Mouse (Mus musculus) ES-E14 (cell line): ENCODE results near the gene Gm13057. TPM values are rescaled to one million over a fixed set of nuclear protein-coding genes. Genes with fewer than 3 reads are reported as not detected.
"Not testable (repeated sequence)": the region's sequence is repeated elsewhere in the genome, so short reads cannot be mapped to it uniquely, and the experiment has no call there.

Experiments
- DNase-seq: peaks from one replicate; pipeline ENCODE4 v3.0.0-alpha.2; 2013; ENCODE audit warnings: low read depth, low spot score
- H3K27ac ChIP-seq: 2 replicates; pipeline ENCODE4 v1.5.1; 2012; ENCODE audit warnings: low read depth, mild to moderate bottlenecking, low read length, moderate library complexity, mixed read lengths; ENCODE audit not compliant: poor library complexity, insufficient read depth, severe bottlenecking
- H3K36me3 ChIP-seq: 2 replicates; pipeline ENCODE4 v1.6.1; 2012; ENCODE audit warnings: mild to moderate bottlenecking, low read length, moderate library complexity, mixed read lengths; ENCODE audit not compliant: control insufficient read depth, poor library complexity, insufficient read depth, severe bottlenecking
- H3K4me1 ChIP-seq, 2 experiments: fragments of 150-350 bp in 1 of 2; sonication (generic) in 1 of 2; 2 replicates each; pipeline ENCODE4 v1.6.1; 2012; ENCODE audit warnings: low read length in 2 of 2, mild to moderate bottlenecking in 1 of 2, mixed read lengths in 1 of 2; ENCODE audit not compliant: control insufficient read depth in 2 of 2, insufficient read depth in 2 of 2, poor library complexity in 1 of 2
- H3K4me3 ChIP-seq, 2 experiments: fragments of 150-350 bp in 1 of 2; sonication (generic) in 1 of 2; 2 replicates each; pipeline ENCODE4 v1.5.1; 2012; ENCODE audit warnings: low read length in 2 of 2, low read depth in 1 of 2, mild to moderate bottlenecking in 1 of 2, mixed read lengths in 1 of 2; ENCODE audit not compliant: insufficient read depth in 1 of 2, poor library complexity in 1 of 2, severe bottlenecking in 1 of 2
- H3K9ac ChIP-seq: 2 replicates; pipeline ENCODE4 v1.6.1; 2012; ENCODE audit warnings: low read depth, mild to moderate bottlenecking, low read length, mixed read lengths; ENCODE audit not compliant: poor library complexity, insufficient read depth, severe bottlenecking
- H3K9me3 ChIP-seq: fragments of 150-350 bp; sonication (generic); 2 replicates; pipeline ENCODE4 v1.6.1; 2012; ENCODE audit warnings: low read depth, mild to moderate bottlenecking, low read length; ENCODE audit not compliant: control insufficient read depth, insufficient read depth
- CHD2 ChIP-seq: IDR thresholded peaks from 2 replicates; pipeline ENCODE4 v1.6.1; 2014; ENCODE audit warnings: mild to moderate bottlenecking, low read depth, low read length, inconsistent platforms
- HCFC1 ChIP-seq: IDR thresholded peaks from 2 replicates; pipeline ENCODE4 v1.6.1; 2012; ENCODE audit warnings: low read length, inconsistent platforms, borderline replicate concordance; ENCODE audit not compliant: insufficient read depth
- MAFK ChIP-seq: IDR thresholded peaks from 2 replicates; pipeline ENCODE4 v1.6.1; 2014; ENCODE audit warnings: mild to moderate bottlenecking, low read depth, low read length, inconsistent platforms; ENCODE audit not compliant: insufficient read depth
- ZC3H11A ChIP-seq: IDR thresholded peaks from 2 replicates; pipeline ENCODE4 v1.6.1; 2012; ENCODE audit warnings: low read depth, mild to moderate bottlenecking, inconsistent platforms, low read length, borderline replicate concordance
- ZNF384 ChIP-seq: IDR thresholded peaks from 2 replicates; pipeline ENCODE4 v1.6.1; 2012; ENCODE audit warnings: low read depth, low read length, inconsistent platforms
- in situ Hi-C, 2 experiments: fragments of 600-800 bp; cut with MboI; formaldehyde crosslinking; loops; one replicate each; pipeline ENCODE4 v1.15.1; 2025; ENCODE audit warnings: low sequenced_read_pairs in 2 of 2, inconsistent platforms in 1 of 2; ENCODE audit not compliant: unreplicated experiment in 2 of 2
- total RNA-seq: library from RNA; depleted of rRNA; stranded (reverse); fragments of 300-350 nt; gene quantifications from 2 replicates; pipeline ENCODE4 v1.2.3, GENCODE M21; 2012; rRNA removed

Gm13057 gene
- total RNA-seq: not detected in 2 replicates

DNA sequence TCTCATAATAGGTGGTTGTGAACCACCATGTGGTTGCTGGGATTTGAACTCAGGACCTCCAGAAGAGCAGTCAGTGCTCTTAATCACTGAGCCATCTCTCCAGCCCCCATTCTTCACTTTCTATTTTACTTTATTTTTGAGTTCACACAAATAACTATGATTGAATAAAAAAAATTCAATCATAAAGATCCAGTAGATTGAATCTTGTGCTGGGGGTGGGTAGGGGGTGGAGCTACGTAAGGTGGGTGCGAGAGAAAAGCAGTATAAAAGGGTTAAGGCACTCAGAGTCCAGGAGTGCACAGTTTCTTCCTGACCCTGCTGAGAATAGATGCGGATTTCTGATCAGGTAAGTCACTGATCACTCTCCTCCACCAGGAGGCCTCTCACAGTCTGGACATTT is at the start of gene Gm13057, which contains the start of gene BC080695:
Gene Gm13057, plus strand, starts transcription at position 310 of the 400 bp plus-strand sequence.
Gene BC080695, plus strand, starts transcription at position 301 of the 400 bp plus-strand sequence.
- in situ Hi-C loops: not testable (repeated sequence)

DNA sequence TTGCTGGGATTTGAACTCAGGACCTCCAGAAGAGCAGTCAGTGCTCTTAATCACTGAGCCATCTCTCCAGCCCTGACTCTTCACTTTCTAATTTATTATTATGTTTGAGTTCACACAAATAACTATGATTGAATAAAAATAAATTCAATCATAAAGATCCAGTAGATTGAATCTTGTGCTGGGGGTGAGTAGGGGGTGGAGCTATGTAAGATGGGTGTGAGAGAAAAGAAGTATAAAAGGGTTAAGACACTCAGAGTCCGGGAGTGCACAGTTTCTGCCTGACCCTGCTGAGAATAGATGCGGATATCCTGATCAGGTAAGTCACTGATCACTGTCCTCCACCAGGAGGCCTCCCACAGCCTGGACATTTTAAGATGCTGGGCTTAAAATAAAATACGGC is 40.5 kb upstream of the Gm13057 start, which contains the start of gene Gm13043:
Gene Gm13043, plus strand, starts transcription at position 301 of the 400 bp plus-strand sequence.
- in situ Hi-C loops: no loop called here

More for the DNA sequence above, at the start of gene Gm13057, which contains the start of gene BC080695:
- not testable (repeated sequence) for H3K9ac ChIP-seq, DNase-seq, H3K9me3 ChIP-seq, H3K27ac ChIP-seq, H3K4me1 ChIP-seq, H3K4me3 ChIP-seq, H3K36me3 ChIP-seq

DNA sequence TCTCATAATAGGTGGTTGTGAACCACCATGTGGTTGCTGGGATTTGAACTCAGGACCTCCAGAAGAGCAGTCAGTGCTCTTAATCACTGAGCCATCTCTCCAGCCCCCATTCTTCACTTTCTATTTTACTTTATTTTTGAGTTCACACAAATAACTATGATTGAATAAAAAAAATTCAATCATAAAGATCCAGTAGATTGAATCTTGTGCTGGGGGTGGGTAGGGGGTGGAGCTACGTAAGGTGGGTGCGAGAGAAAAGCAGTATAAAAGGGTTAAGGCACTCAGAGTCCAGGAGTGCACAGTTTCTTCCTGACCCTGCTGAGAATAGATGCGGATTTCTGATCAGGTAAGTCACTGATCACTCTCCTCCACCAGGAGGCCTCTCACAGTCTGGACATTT is 15.9 kb upstream of the Gm13057 start, which contains the start of gene Gm13040:
Gene Gm13040, plus strand, starts transcription at position 301 of the 400 bp plus-strand sequence.
- DNase-seq, H3K9me3 ChIP-seq, H3K9ac ChIP-seq, H3K4me1 ChIP-seq, in situ Hi-C loops, H3K4me3 ChIP-seq, H3K27ac ChIP-seq, H3K36me3 ChIP-seq: not testable (repeated sequence)

More for the DNA sequence above, 40.5 kb upstream of the Gm13057 start, which contains the start of gene Gm13043:
- Histone ChIP-seq H3K4me3 (no peak within 1 kb of the TSS), H3K9me3 (no peaks in the 10 kb centered on the region), H3K9ac (no peak within 1 kb of the TSS), H3K4me1 (no peaks in the 10 kb centered on the region), H3K27ac (no peak within 1 kb of the TSS), H3K36me3 (no peaks in the 10 kb centered on the region)
- DNase-seq: no peak
- TF ChIP-seq CHD2 (no peak), MAFK (no peak), HCFC1 (no peak), ZNF384 (no peak), ZC3H11A (no peak)

Other genes starting within 250 kb of the Gm13057 start
- gene Lrrc38, start 202.0 kb upstream of the Gm13057 start, total RNA-seq: 0.22 and 0.32 TPM in 2 replicates
- gene Pramel1, start 157.3 kb upstream of the Gm13057 start, total RNA-seq: 1.8 and 2.0 TPM in 2 replicates
- gene Pramef8, start 139.3 kb upstream of the Gm13057 start, total RNA-seq: 33.3 and 36.8 TPM in 2 replicates
- not detected in 2 replicates for gene Oog4, start 101.4 kb upstream of the Gm13057 start, total RNA-seq
- gene Gm13043, start 40.4 kb upstream of the Gm13057 start, total RNA-seq: 0.37 and 1.3 TPM in 2 replicates
- 1.4 TPM in 1 of 2 replicates, not detected in the other for gene Gm13040, start 15.8 kb upstream of the Gm13057 start, total RNA-seq
- 1.5 and 1.6 TPM in 2 replicates for gene BC080695, start within 50 bp of the Gm13057 start, total RNA-seq
- gene Gm13083, start 63.3 kb downstream of the Gm13057 start, total RNA-seq: 0.42 and 0.67 TPM in 2 replicates
- gene Gm13088, start 105.5 kb downstream of the Gm13057 start, total RNA-seq: not detected in 2 replicates
- gene Gm13089, start 151.0 kb downstream of the Gm13057 start, total RNA-seq: not detected in 2 replicates
- gene Gm13078, start 167.7 kb downstream of the Gm13057 start, total RNA-seq: 0.90 and 1.2 TPM in 2 replicates
- gene Gm13023, start 237.6 kb downstream of the Gm13057 start, total RNA-seq: not detected in 2 replicates